Mouse (Mus musculus) intestine, embryonic 14.5 days (tissue): ENCODE results near the gene Crb2. TPM values are rescaled to one million over a fixed set of nuclear protein-coding genes. Genes with fewer than 3 reads are reported as not detected.

Experiments used
- ATAC-seq: fragments of 200-750 bp; cut with Nextera tagmentation; replicated peaks from 2 replicates; pipeline ENCODE4 v1.8.0; 2017; ENCODE audit warnings: low read depth, moderate number of reproducible peaks, moderate TSS enrichment, moderate library complexity; ENCODE audit not compliant: low FRiP score, low TSS enrichment
- DNase-seq: peaks from one replicate; pipeline ENCODE4 v3.0.0-alpha.2; 2018; ENCODE audit warnings: low spot score
- H3K27ac ChIP-seq: fragments of 300-500 bp; sonication (generic); 2 replicates; pipeline ENCODE4 v1.5.1; 2014; ENCODE audit warnings: low read depth, mild to moderate bottlenecking, control low read depth
- H3K27me3 ChIP-seq: fragments of 300-500 bp; sonication (generic); replicated peaks from 2 replicates; pipeline ENCODE4 v1.6.1; 2014; ENCODE audit warnings: low read length, control low read depth; ENCODE audit not compliant: control insufficient read depth, insufficient read depth
- H3K36me3 ChIP-seq: fragments of 300-500 bp; sonication (generic); 2 replicates; pipeline ENCODE4 v1.6.1; 2014; ENCODE audit warnings: low read length, control low read depth; ENCODE audit not compliant: control insufficient read depth, insufficient read depth
- H3K4me1 ChIP-seq: fragments of 300-500 bp; sonication (generic); replicated peaks from 2 replicates; pipeline ENCODE4 v1.6.1; 2014; ENCODE audit warnings: low read length, control low read depth, mixed read lengths; ENCODE audit not compliant: control insufficient read depth, insufficient read depth
- H3K4me2 ChIP-seq: fragments of 300-500 bp; sonication (generic); 2 replicates; pipeline ENCODE4 v1.6.1; 2014; ENCODE audit warnings: low read length
- H3K4me3 ChIP-seq: fragments of 300-500 bp; sonication (generic); 2 replicates; pipeline ENCODE4 v1.5.1; 2014; ENCODE audit warnings: low read depth, low read length, control low read depth, mixed read lengths
- H3K9ac ChIP-seq: fragments of 300-500 bp; sonication (generic); 2 replicates; pipeline ENCODE4 v1.6.1; 2014; ENCODE audit warnings: mild to moderate bottlenecking, low read length
- H3K9me3 ChIP-seq: fragments of 300-500 bp; sonication (generic); 2 replicates; pipeline ENCODE4 v1.6.1; 2016; ENCODE audit warnings: low read length, control low read depth; ENCODE audit not compliant: control insufficient read depth
- WGBS: fragments of 180-500 bp; shearing (Covaris S2); extraction: QIAGEN DNeasy Blood & Tissue Kit; methylation state at CpG from one replicate; pipeline ENCODE4 v1.1.7; 2014; 5-methylcytosine and 5-hydroxymethylcytosine counted together
- polyA plus RNA-seq: library from polyadenylated mRNA; unstranded; fragments of >200 nt; fragmentation: Nextera tagmentation; extraction: Ambion mirVana; gene quantifications from 2 replicates; pipeline ENCODE4 v1.2.1, GENCODE M21; 2014

Crb2 gene
- polyA plus RNA-seq = 3.6 and 4.2 TPM in 2 replicates

GRCm38 (mm10) chr2:37776016-37776415 lies at the start of gene Crb2:
Gene Crb2 (plus strand): TSS chr2:37776249.
- Histone ChIP-seq H3K4me1 (peaks cover 35% of the 10 kb centered on the region), H3K4me3 (peak within 1 kb of the TSS; percentile 31), H3K36me3 (no peaks in the 10 kb centered on the region), H3K4me2 (peak within 1 kb of the TSS; percentile 61), H3K9me3 (no peaks in the 10 kb centered on the region), H3K9ac (no peak within 1 kb of the TSS; the same call in 1 of the 2 replicates), H3K27me3 (no peaks in the 10 kb centered on the region), H3K27ac (no peak within 1 kb of the TSS)
- DNase-seq (peak; percentile 80), ATAC-seq (0 out of 2 replicates have a peak, but pooled peaks have one; percentile 25)
- WGBS = 2% methylated on average over 18 of the region's 18 CpGs

DNA sequence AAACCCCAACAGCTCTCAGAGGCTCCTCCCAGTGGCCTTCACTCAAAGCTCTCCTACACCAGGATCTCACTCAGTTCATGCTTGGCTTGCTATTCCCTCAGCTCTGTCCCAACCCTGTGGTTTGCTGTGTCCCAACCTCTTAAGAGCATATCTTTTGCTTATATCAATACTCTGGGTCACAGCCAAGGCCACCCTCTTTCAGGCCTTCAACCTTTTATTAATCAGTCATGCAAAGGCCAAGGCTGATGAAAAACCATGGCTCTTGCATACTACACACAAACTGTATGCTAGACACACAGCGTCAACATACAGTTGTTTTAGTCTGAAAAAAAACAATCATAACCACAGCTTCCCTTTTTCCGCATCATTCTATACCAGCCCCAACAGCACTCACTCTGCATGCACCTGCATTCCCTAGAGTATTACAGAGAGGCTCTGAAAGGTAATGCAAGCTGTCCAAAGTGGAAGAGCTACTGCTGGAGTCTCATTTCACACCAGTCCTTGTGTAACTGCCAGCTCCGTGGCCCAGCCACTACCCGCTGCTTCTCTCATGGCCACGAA lies 44.7 kb upstream of the Crb2 start:
- Histone ChIP-seq H3K36me3 (no peaks in the 10 kb centered on the region), H3K9me3 (no peaks in the 10 kb centered on the region), H3K27ac (no peak overlapping the region), H3K4me2 (no peak overlapping the region), H3K27me3 (no peaks in the 10 kb centered on the region), H3K4me3 (no peak overlapping the region), H3K9ac (no peak overlapping the region), H3K4me1 (peaks cover 8% of the 10 kb centered on the region)
- DNase-seq (no peak), ATAC-seq (no peak)
- 92% methylated on average over 5 of the region's 5 CpGs for WGBS

DNA sequence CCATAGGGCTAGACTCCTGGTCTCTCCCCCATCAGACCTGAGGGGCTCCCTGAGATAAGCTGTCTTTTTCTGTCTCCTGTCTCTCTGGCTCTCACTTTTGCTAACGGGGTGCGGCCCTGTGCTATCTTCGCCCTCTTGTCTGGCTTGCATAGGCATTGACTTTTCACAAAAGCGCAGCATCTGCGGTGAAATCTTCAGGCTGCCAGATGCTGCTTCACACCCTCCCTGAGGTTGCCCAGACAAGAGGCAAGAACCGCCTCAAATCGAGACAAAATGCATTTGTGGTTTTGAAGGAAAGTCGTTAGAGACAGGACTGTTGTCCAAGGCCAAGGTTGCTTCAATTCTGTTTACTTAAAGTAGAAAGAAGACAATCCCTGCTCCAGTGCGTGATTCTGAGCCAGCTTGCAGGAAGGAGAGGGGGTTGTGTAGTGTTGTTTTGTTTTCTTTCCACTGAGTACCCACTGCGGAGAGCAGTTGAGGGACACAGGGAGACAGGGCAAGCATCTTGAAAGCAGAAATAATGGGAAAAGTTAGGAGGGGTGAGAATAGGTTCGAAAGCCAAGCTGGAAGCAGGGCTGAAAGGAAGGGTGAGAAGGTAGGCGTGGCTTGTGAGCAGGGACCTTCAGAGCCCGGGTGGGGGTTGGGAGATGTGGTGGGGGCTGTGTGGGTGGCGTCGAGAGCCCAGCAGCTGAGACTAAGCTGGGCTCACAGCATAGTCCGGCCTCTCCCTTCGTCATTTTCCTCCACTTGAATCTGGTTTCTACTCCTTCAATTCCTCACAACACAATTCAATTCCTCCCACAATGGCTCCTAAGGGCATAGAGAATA lies 40.9 kb upstream of the Crb2 start:
- no peaks in the 10 kb centered on the region for H3K36me3 ChIP-seq
- no peak overlapping the region for H3K27ac ChIP-seq
- H3K4me1 ChIP-seq = peaks cover 8% of the 10 kb centered on the region
- ATAC-seq = peak; percentile 47; the same call in 1 of the 2 replicates
- no peak overlapping the region for H3K4me3 ChIP-seq
- no peak overlapping the region for H3K9ac ChIP-seq
- no peaks in the 10 kb centered on the region for H3K27me3 ChIP-seq
- peak overlapping the region; percentile 40 for H3K4me2 ChIP-seq
- 16% methylated on average over 17 of the region's 17 CpGs for WGBS
- no peak for DNase-seq
- H3K9me3 ChIP-seq = no peaks in the 10 kb centered on the region

- peak; percentile 23; the same call in 1 of the 2 replicates for ATAC-seq
- no peak overlapping the region for H3K27ac ChIP-seq
- H3K9me3 ChIP-seq = no peaks in the 10 kb centered on the region
- DNase-seq = no peak
- H3K4me2 ChIP-seq = peak overlapping the region; percentile 40
- 56% methylated on average over 1 of the region's 1 CpGs for WGBS
- H3K4me1 ChIP-seq = peaks cover 8% of the 10 kb centered on the region
- H3K9ac ChIP-seq = no peak overlapping the region
- no peaks in the 10 kb centered on the region for H3K27me3 ChIP-seq
- H3K4me3 ChIP-seq = no peak overlapping the region
- no peaks in the 10 kb centered on the region for H3K36me3 ChIP-seq
These were observed 40.3 kb upstream of the Crb2 start for GRCm38 (mm10) chr2:37735807-37736188.

DNA sequence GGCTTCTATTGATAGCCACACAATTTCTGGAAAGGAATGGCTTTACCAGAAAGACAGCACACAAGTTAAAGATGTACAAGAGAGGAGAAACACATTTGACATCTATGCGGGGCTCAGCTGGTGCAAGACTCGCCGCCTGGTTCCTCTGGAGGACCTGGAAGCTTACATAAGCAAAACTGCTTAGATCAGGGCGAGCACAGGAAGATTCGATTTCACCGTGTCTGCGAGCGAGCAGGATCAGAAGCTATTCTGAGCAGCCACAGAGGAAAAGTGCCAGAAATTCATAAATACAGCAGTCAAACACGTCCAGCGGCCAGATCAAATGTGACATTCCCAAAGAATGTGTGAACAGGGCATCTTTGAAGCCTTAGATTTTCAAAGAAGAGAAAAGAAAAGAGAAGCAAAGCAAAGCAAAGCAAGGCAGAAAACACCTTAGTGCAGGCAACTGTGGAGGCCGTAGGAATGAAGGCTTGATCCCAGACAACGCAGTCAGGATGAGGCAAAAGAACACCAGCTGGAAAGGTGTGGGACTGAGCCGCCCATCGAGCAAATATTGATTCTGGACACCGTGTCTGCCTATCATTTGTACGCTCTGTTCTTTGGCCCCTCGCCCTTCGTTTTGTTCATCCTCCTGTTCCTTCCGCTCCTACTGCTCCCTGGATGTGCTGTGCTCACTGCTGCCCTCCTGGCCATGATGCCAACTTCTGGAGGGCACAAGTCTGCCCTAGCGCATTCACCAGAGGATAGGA lies 34.1 kb upstream of the Crb2 start:
- H3K36me3 ChIP-seq = no peaks in the 10 kb centered on the region
- ATAC-seq = no peak
- H3K9me3 ChIP-seq = no peaks in the 10 kb centered on the region
- H3K4me3 ChIP-seq = no peak overlapping the region
- no peak overlapping the region for H3K9ac ChIP-seq
- no peak overlapping the region for H3K4me2 ChIP-seq
- no peak for DNase-seq
- WGBS = 51% methylated on average over 20 of the region's 20 CpGs
- H3K27me3 ChIP-seq = no peaks in the 10 kb centered on the region
- no peak overlapping the region for H3K27ac ChIP-seq
- H3K4me1 ChIP-seq = no peaks in the 10 kb centered on the region; the same call in 1 of the 2 replicates

- DNase-seq (no peak), ATAC-seq (no peak)
- Histone ChIP-seq H3K9ac (no peak overlapping the region), H3K36me3 (no peaks in the 10 kb centered on the region), H3K9me3 (no peaks in the 10 kb centered on the region), H3K4me2 (no peak overlapping the region), H3K4me1 (peaks cover 15% of the 10 kb centered on the region), H3K27ac (no peak overlapping the region), H3K27me3 (no peaks in the 10 kb centered on the region), H3K4me3 (no peak overlapping the region)
- 86% methylated on average over 10 of the region's 10 CpGs for WGBS
These were observed 31.2 kb upstream of the Crb2 start for GRCm38 (mm10) chr2:37744773-37745395.

- WGBS = 80% methylated on average over 5 of the region's 5 CpGs
- H3K27me3 ChIP-seq = no peaks in the 10 kb centered on the region
These were observed 29.6 kb upstream of the Crb2 start for GRCm38 (mm10) chr2:37746293-37747049.

GRCm38 (mm10) chr2:37747909-37748308 lies 28.1 kb upstream of the Crb2 start:
- Histone ChIP-seq H3K9me3 (no peaks in the 10 kb centered on the region), H3K4me3 (no peak overlapping the region), H3K4me1 (peaks cover 15% of the 10 kb centered on the region), H3K4me2 (no peak overlapping the region), H3K27ac (peak overlapping the region; percentile 1; the same call in 1 of the 2 replicates), H3K36me3 (no peaks in the 10 kb centered on the region), H3K9ac (no peak overlapping the region), H3K27me3 (no peaks in the 10 kb centered on the region)
- 45% methylated on average over 2 of the region's 2 CpGs for WGBS
- no peak for DNase-seq
- ATAC-seq = no peak

More at GRCm38 (mm10) chr2:37746293-37747049, 29.6 kb upstream of the Crb2 start:
- no peaks in the 10 kb centered on the region for H3K36me3 ChIP-seq
- H3K4me3 ChIP-seq = no peak overlapping the region
- H3K27ac ChIP-seq = no peak overlapping the region
- H3K4me2 ChIP-seq = no peak overlapping the region
- no peak overlapping the region for H3K9ac ChIP-seq
- DNase-seq (no peak), ATAC-seq (peak; percentile 38; the same call in 1 of the 2 replicates)
- no peaks in the 10 kb centered on the region for H3K9me3 ChIP-seq
- peaks cover 15% of the 10 kb centered on the region for H3K4me1 ChIP-seq
